Mouse (Mus musculus): ENCODE results near the gene Prkch.

DNA sequence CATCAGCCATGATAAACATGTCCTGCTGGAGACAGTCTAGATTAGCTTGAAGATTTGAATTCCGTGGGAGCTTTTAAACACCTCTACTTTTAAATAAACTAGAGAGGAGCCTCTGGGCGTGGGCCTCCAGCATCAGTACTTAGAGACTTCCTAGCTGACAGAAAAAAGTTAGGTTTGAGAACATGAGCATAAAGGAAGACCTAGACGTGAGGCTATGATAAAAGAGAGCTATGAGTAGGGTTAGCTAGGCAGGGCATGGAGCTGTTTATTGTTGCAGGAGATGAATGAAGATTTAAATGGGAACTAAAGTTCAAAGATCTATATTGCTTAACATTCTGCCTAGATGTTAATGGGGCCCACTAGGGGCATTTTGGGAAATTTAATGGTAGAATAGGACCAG is 2.7 kb downstream of the Prkch start:
- TF ChIP-seq CTCF (IDR thresholded peaks at IDR 0.05; ENCODE audit: borderline replicate concordance, control insufficient read depth, extremely low read depth, insufficient read depth, low read length, poor library complexity) (no peak), POLR2A (IDR thresholded peaks at IDR 0.05; ENCODE audit: control insufficient read depth, extremely low read depth, insufficient read depth, low read length, poor library complexity) (no peak)

All from thymus, adult 2 months (tissue).